Mouse (Mus musculus): ENCODE data around the gene Asf1b.

The Asf1b gene

DNA sequence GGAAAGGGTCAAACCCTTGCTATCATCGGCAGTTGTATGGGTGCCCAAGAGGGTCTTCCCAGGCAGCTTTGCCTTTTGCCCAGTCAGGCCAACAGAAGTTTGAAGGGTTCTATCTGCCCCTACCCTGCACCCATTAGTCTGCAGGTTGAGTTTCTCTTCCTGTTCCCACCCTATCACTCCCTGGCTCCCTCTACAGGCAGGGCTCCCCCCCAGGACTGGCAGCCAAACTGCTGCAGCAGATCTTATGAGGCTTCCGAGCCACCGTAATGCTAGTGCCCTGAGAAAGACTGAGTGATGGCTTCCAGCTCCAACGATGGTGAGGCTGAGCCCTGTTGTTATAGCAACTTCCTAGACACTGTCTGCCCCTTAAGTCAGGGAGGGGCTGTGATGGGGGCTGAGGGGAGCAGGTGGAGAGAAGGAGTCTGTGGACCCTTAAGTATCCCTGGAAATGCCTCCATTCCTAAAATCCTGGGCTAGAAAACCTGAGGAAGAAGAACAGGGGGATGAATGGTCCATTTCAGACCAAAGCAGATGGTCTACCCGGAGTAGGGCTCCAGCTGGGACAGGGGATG is 21.6 kb downstream of the Asf1b start:
- TF ChIP-seq GATA4 (IDR thresholded peaks at IDR 0.05; ENCODE audit: insufficient replicate concordance, low read length), result no peak

DNA sequence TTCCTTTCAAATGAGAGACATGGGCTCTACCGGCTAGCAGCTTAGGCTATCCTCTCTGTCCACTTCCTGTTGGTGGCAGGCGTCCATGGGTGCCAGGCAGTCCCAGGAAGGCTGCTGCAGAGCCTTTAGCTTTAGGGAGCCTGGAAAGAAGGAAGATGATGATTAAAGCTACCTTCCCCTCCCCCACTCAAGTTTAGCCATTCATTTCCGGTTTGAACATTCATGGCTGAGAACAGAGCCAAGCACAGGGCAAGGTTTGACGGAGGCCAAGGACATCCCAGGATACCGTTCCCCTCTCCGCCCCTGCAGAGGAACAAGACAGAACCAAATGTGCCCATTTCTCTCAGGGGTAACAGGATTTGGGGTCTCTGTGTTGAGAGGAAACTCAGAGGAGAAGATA is 22.3 kb downstream of the Asf1b start:
- peak; percentile 15; the same call in 1 of the 2 replicates for TF ChIP-seq GATA4 (IDR thresholded peaks at IDR 0.05; ENCODE audit: insufficient replicate concordance, low read length)

DNA sequence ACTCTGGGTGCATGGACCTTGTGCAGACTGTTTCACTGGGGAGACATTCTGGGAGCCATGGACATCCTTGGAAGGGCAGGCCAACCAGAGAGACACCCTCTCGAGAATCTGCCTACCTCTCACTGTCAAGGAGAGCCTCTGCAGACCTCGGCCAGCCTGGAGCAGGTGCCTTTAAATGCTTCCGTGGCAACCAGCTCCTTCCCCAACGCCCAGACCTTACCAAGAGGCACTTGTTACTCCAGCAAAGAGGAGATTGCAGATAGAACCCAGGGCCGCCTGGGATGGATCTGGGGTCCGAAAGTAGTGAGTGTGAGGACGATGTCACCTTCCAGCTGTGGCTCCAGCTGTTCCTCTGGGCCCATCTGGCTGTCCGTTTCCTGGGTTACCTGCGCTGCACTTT is 22.9 kb downstream of the Asf1b start:
- no peak for TF ChIP-seq GATA4 (IDR thresholded peaks at IDR 0.05; ENCODE audit: insufficient replicate concordance, low read length)

DNA sequence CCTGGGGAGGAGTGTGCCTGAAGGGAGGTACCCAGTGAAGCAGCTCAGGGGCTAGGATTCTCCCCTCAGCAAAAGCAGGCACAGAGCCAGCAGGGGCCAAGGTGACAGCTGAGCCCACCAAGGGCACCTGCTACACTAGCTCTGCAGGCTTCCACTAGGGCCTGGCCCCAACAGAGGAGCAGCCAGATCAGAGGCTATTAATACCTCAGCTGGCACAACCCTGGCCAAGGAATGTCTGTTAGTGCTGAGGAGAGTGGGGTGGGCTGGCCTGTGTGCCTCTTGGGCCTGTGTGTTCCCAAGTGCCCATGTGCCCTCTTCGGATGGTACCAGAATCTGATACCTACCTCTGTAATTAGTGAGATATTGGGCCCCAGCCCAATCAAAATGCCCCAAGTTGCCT is 24.9 kb downstream of the Asf1b start:
- no peak for TF ChIP-seq GATA4 (IDR thresholded peaks at IDR 0.05; ENCODE audit: insufficient replicate concordance, low read length)

DNA sequence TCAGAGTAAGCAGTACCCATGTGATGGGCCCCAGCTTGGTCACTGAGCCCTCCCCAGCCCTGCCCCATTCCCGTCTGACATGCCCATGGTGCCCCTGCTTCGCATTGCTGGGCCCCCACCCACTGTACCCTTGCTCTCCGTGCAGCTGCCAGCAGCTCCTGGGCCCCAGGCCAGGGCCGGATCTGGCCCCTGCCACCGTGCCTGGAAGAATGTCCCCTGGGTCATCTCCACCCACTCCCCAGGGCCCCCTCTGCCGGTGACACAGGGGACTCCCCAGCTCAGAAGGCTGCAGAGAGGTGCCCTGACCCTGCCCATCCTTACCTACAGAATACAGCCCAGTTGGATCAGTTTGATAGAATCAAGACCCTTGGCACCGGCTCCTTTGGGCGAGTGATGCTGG is 25.5 kb downstream of the Asf1b start:
- TF ChIP-seq GATA4 (IDR thresholded peaks at IDR 0.05; ENCODE audit: insufficient replicate concordance, low read length), result no peak

DNA sequence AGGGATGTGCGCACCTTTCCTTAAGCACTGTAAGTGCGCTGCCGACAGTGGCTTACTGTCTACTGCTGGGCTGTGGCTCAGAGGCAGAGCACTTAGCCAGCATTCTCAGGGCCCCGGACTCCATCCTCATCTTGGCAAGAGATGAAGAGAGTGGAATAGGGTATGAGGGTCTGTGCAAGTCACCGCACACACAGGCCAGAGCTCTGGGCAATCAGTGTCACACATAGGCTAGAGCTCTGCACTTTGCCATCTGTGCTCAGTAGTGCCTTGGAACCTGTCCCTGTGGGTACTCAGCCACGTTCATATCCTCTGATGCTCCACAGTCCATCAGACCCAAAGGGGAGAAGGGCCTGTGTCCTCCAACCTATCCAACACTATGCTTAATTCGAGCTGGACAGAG is 26.2 kb downstream of the Asf1b start:
- TF ChIP-seq GATA4 (IDR thresholded peaks at IDR 0.05; ENCODE audit: insufficient replicate concordance, low read length), result no peak

DNA sequence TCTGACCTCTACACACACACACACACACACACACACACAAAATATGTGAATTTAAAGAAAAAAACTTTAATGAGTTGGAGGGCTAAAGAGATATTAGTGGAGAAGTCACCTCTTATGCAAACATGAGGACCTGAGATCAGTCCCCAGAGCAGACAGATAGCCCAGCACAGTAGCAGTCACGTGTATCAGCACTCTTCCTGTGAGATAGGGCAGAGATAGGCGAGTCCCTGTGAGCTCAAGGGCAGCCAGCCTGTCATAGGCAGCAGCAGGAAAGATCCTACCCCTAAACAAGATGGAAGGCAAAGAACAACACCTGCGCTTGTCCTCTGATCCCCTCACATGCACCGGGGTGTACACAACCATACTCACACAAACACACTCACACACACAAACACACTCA is 27.1 kb downstream of the Asf1b start:
- no peak for TF ChIP-seq GATA4 (IDR thresholded peaks at IDR 0.05; ENCODE audit: insufficient replicate concordance, low read length)

DNA sequence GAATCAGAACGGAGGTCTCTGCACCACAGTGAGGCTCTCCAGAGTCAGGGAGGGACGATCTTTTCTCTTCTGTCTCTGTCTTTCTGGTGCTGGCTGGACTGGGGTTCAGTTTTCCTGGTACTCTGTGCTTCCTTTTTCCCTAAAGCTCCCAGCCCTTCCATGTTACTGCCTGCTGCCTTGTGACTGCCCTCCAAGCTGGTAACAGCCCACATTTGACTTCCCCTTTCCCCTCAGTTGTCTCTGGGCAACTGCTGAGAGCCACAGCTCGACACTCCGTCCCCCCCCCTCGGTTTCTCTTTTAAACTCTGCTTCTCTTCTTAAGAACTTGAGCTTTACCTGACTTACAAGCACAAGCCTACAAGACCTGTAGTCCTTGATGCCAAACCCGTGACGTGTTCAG is 33.9 kb downstream of the Asf1b start:
- TF ChIP-seq GATA4 (IDR thresholded peaks at IDR 0.05; ENCODE audit: insufficient replicate concordance, low read length), result no peak

DNA sequence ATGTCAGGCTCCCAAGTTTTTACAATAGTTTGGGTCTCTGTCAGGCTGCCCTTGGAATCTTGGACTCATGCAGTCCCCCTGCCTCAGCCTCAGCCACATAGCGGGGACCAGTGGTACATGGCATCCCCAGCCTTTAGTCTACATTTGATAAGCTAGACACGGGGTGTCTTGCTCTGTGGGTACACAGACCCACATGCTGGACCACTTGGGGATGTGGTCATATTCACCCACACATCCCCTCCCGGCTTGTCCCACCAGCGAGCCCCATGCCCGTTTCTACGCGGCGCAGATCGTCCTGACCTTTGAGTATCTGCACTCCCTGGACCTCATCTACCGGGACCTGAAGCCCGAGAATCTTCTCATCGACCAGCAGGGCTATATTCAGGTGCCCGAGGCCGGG is 34.9 kb downstream of the Asf1b start:
- no peak for TF ChIP-seq GATA4 (IDR thresholded peaks at IDR 0.05; ENCODE audit: insufficient replicate concordance, low read length)

DNA sequence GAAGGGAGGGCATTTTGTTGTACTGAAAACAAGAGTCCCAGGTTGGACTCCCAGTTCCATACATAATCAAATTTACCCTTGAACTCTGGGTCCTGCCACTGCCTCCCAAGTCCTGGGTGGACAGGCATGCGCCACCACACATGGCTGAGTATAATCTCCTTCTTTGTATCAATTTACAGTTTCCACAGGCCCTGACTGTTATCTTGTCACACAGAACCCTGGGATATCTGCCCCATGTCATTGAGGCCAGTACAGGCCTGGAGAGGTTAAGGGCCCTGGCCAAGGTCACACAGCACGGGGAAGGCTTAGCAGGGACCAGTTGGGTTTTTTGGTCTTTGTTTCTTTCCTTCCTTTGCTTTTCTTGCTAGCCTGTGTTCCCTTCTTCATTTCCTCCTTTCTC is 37.2 kb downstream of the Asf1b start:
- no peak for TF ChIP-seq GATA4 (IDR thresholded peaks at IDR 0.05; ENCODE audit: insufficient replicate concordance, low read length)

DNA sequence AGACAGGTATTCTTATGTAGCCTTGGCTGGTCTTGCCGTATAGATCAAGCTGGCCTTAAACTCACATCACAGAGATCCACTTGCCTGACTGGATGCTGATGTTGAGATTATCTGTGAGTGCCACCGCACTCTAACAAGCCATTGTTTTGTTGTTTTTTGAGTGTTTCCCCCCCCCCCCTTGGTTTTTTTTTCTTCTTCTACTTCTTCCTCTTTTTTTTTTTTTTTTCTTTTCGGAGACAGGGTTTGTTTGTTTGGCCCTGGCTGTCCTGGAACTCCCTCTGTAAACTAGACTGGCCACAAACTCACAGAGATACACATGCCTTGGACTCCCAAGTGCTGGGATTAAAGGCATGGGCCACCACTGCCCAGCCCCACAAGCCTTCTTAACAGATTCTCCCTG is 38.7 kb downstream of the Asf1b start:
- no peak for TF ChIP-seq GATA4 (IDR thresholded peaks at IDR 0.05; ENCODE audit: insufficient replicate concordance, low read length)

DNA sequence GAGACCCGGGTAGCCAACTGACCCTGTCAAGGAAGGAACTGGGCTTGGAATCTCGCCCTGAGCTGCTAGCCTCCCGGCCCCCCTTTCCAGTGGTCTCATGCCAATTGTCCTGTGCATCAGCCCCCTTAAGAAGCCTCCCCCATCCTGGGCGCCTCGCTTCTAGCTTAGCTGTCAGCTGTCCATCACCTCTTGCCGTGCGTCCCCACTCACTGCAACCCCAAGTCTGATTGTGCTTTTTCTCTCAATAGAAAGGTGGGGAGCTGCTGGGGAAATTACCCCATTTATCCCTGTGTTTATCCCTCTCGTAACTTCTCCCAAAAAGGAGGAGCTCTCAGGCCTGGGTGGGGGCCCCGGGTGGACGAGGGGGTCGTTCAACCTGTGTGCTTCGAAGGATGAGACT is 40.7 kb downstream of the Asf1b start:
- TF ChIP-seq GATA4 (IDR thresholded peaks at IDR 0.05; ENCODE audit: insufficient replicate concordance, low read length), result no peak

DNA sequence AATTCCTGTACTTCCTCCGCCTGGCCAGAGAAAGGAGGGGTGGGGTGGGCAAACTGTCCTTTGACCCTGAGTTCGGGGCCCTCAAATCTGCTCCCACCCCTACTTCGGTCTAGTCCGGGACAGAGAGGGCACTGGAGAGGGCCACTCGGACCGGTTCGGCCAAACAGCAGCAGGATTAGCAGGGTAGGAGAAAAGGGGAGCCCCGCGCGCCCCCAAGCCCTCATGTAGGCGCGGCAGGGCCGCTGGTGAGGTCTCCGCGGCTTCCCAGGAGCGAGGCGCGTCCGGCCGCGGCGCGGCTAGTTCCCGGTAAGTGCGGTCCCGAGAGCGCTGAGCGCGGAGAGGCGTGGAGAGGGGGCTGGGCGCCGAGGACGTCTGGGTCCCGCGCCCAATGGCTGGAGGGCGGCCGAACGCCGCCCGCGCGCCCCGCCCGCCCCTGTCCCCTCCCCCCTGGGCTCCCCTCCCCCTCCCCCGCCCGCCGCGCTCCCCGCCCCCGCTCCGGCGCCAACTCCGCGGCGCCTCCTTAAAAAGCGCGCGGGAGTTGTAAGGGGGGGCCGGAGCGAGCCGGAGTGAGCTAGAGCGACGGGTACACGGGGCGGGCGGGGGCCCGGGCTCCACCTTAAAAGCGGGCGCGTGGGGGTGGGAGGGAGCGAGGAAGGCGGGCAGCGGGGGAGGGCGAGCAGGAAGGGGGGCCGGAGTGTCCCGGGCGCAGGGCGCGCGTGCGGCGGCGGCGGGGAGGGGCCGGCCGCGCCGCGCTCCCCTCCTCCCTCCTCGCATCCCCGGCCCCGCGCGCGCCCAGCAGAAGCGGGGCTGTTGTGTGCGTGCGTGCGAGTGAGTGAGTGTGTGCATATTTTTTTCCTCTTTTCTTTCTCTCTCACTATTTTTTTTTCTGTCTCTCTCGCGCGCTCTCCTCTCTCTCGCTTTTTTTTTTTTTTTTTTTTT is 41.5 kb downstream of the Asf1b start:
- TF ChIP-seq GATA4 (IDR thresholded peaks at IDR 0.05; ENCODE audit: insufficient replicate concordance, low read length), result no peak

DNA sequence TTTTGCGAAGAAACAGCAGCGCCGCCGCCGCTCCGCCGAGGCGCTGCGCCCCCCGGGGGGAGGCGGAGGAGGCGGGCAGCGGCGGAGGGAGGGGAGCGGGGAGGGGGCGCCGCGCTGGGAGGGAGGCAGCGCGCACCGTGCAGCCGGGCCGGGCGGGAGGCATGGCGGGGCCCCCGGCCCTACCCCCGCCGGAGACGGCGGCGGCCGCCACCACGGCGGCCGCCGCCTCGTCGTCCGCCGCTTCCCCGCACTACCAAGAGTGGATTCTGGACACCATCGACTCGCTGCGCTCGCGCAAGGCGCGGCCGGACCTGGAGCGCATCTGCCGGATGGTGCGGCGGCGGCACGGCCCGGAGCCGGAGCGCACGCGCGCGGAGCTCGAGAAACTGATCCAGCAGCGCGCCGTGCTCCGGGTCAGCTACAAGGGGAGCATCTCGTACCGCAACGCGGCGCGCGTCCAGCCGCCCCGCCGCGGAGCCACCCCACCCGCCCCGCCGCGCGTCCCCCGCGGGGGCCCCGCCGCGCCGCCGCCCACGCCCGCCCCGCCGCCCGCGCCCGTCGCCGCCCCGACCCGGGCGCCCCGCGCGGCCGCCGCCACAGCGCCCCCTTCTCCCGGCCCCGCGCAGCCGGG is 42.3 kb downstream of the Asf1b start, which contains the start of gene Samd1:
TSS of gene Samd1 (plus strand) at position 162 of the 631 bp plus-strand sequence.
- no peak for TF ChIP-seq GATA4 (IDR thresholded peaks at IDR 0.05; ENCODE audit: insufficient replicate concordance, low read length)

DNA sequence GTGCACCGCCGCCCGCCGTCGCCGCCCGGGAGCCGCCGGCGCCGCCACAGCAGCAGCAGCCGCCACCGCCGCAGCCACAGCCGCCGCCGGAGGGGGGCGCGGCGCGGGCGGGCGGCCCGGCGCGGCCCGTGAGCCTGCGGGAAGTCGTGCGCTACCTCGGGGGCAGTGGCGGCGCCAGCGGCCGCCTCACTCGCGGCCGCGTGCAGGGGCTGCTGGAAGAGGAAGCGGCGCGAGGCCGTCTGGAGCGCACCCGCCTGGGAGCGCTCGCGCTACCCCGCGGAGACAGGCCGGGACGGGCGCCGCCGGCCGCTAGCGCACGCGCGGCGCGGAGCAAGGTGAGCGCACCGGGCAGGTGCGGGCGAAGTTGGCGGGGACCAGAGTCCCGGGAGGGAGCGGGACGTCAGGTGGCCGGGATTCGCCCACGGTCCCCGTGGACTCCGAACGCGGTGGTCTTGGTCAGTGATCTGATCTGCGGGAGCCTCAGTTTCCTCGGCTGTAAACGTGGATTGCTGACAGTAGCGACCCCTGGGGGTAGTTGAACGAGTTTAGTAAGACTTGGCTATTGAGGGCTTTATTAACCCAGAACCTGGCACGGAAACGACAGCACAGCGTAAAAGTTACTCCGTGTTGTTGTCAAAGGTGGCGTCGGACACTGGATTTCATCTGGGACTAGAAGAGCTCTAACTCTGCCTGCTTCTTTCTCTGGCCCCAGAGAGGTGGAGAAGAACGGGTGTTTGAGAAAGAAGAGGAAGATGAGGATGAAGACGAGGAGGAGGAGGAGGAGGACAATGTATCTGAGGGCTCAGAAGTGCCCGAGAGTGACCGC is 43.1 kb downstream of the Asf1b start:
- no peak for TF ChIP-seq GATA4 (IDR thresholded peaks at IDR 0.05; ENCODE audit: insufficient replicate concordance, low read length)

All from liver, adult (tissue).